Mouse (Mus musculus): ENCODE results near the gene Taf10. TPM values are rescaled to one million over a fixed set of nuclear protein-coding genes. Genes with fewer than 3 reads are reported as not detected.
"Not testable (repeated sequence)": the region's sequence is repeated elsewhere in the genome, so short reads cannot be mapped to it uniquely, and the experiment has no call there.

The Taf10 gene
- polyA plus RNA-seq, 1 experiment from 2014 or later = 141 TPM

- ATAC-seq = peak; percentile 97
- WGBS = under 1% methylated on average over 45 of the region's 62 CpGs
- Histone ChIP-seq H3K4me1 (peaks cover 30% of the 10 kb centered on the region), H3K27ac (peak within 1 kb of the TSS; percentile 70), H3K9me3 (replicated peaks) (no peaks in the 10 kb centered on the region), H3K27me3 (no peaks in the 10 kb centered on the region), H3K4me3 (peak within 1 kb of the TSS; percentile 82), H3K9ac (peak within 1 kb of the TSS; percentile 86), H3K36me3 (ENCODE audit: poor library complexity, severe bottlenecking) (peaks cover 52% of the 10 kb centered on the region), H3K4me2 (peak within 1 kb of the TSS; percentile 95)
Measured at GRCm38 (mm10) chr7:105736264-105736901, 7.8 kb downstream of the Taf10 start, which contains the start of gene Ilk. TSS of gene Ilk (plus strand) at chr7:105736592.

- Histone ChIP-seq H3K4me3 (peak overlapping the region; percentile 82), H3K4me1 (peaks cover 30% of the 10 kb centered on the region), H3K4me2 (peak overlapping the region; percentile 95), H3K9ac (peak overlapping the region; percentile 86), H3K36me3 (ENCODE audit: poor library complexity, severe bottlenecking) (peaks cover 52% of the 10 kb centered on the region)
- not testable (repeated sequence) for ATAC-seq; H3K27ac ChIP-seq; H3K9me3 ChIP-seq (replicated peaks); H3K27me3 ChIP-seq
- WGBS = 54% methylated on average over 4 of the region's 4 CpGs
Measured at GRCm38 (mm10) chr7:105735464-105735863, 8.7 kb downstream of the Taf10 start.

- Histone ChIP-seq H3K9me3 (replicated peaks) (no peaks in the 10 kb centered on the region), H3K4me3 (no peak overlapping the region), H3K36me3 (ENCODE audit: poor library complexity, severe bottlenecking) (peaks cover 50% of the 10 kb centered on the region), H3K9ac (no peak overlapping the region), H3K27me3 (no peaks in the 10 kb centered on the region), H3K4me1 (peaks cover 30% of the 10 kb centered on the region), H3K27ac (no peak overlapping the region), H3K4me2 (peak overlapping the region; percentile 95; the same call in 1 of the 2 replicates)
- 91% methylated on average over 8 of the region's 8 CpGs for WGBS
- ATAC-seq = no peak
Measured at GRCm38 (mm10) chr7:105734826-105735225, 9.3 kb downstream of the Taf10 start.

GRCm38 (mm10) chr7:105733836-105734235 is 10.3 kb downstream of the Taf10 start:
- 94% methylated on average over 11 of the region's 11 CpGs for WGBS

GRCm38 (mm10) chr7:105728701-105729428 is 15.3 kb downstream of the Taf10 start:
- ATAC-seq = peak; percentile 70
- H3K4me3 ChIP-seq = no peak overlapping the region
- H3K27me3 ChIP-seq = no peaks in the 10 kb centered on the region
- peaks cover 17% of the 10 kb centered on the region; the same call in 1 of the 2 replicates for H3K4me1 ChIP-seq
- peak overlapping the region; percentile 73 for H3K27ac ChIP-seq
- 28% methylated on average over 6 of the region's 6 CpGs for WGBS
- H3K36me3 ChIP-seq (ENCODE audit: poor library complexity, severe bottlenecking) = peaks cover 44% of the 10 kb centered on the region
- no peak overlapping the region for H3K4me2 ChIP-seq
- no peaks in the 10 kb centered on the region for H3K9me3 ChIP-seq (replicated peaks)
- H3K9ac ChIP-seq = peak overlapping the region; percentile 22

More at GRCm38 (mm10) chr7:105733836-105734235, 10.3 kb downstream of the Taf10 start:
- Histone ChIP-seq H3K4me2 (no peak overlapping the region), H3K4me3 (no peak overlapping the region), H3K9ac (no peak overlapping the region), H3K36me3 (ENCODE audit: poor library complexity, severe bottlenecking) (peaks cover 54% of the 10 kb centered on the region), H3K9me3 (replicated peaks) (no peaks in the 10 kb centered on the region), H3K27me3 (no peaks in the 10 kb centered on the region), H3K4me1 (peaks cover 36% of the 10 kb centered on the region), H3K27ac (no peak overlapping the region)
- no peak for ATAC-seq

GRCm38 (mm10) chr7:105726980-105727325 is 17.2 kb downstream of the Taf10 start:
- H3K9ac ChIP-seq = no peak overlapping the region
- H3K4me2 ChIP-seq = no peak overlapping the region
- H3K27ac ChIP-seq = no peak overlapping the region
- WGBS = 91% methylated on average over 4 of the region's 4 CpGs
- peaks cover 24% of the 10 kb centered on the region for H3K36me3 ChIP-seq (ENCODE audit: poor library complexity, severe bottlenecking)
- no peak overlapping the region for H3K4me3 ChIP-seq
- no peak for ATAC-seq
- peaks cover 17% of the 10 kb centered on the region; the same call in 1 of the 2 replicates for H3K4me1 ChIP-seq
- H3K27me3 ChIP-seq = no peaks in the 10 kb centered on the region
- no peaks in the 10 kb centered on the region for H3K9me3 ChIP-seq (replicated peaks)

- Histone ChIP-seq H3K27me3 (no peaks in the 10 kb centered on the region), H3K27ac (no peak overlapping the region; the same call in 1 of the 2 replicates), H3K9ac (no peak overlapping the region), H3K36me3 (ENCODE audit: poor library complexity, severe bottlenecking) (peaks cover 19% of the 10 kb centered on the region), H3K4me3 (no peak overlapping the region), H3K4me1 (peaks cover 17% of the 10 kb centered on the region; the same call in 1 of the 2 replicates), H3K4me2 (no peak overlapping the region), H3K9me3 (replicated peaks) (no peaks in the 10 kb centered on the region)
- 78% methylated on average over 4 of the region's 4 CpGs for WGBS
- ATAC-seq = peak; percentile 84
Measured at GRCm38 (mm10) chr7:105726144-105726979, 17.8 kb downstream of the Taf10 start.

GRCm38 (mm10) chr7:105721916-105722315 is 22.2 kb downstream of the Taf10 start:
- Histone ChIP-seq H3K4me2 (no peak overlapping the region), H3K4me1 (no peaks in the 10 kb centered on the region), H3K27me3 (no peaks in the 10 kb centered on the region), H3K4me3 (no peak overlapping the region), H3K9me3 (replicated peaks) (no peaks in the 10 kb centered on the region), H3K9ac (no peak overlapping the region), H3K36me3 (ENCODE audit: poor library complexity, severe bottlenecking) (no peaks in the 10 kb centered on the region), H3K27ac (no peak overlapping the region)
- no peak for ATAC-seq
- WGBS = 80% methylated on average over 2 of the region's 2 CpGs

- no peaks in the 10 kb centered on the region for H3K4me1 ChIP-seq
- 65% methylated on average over 3 of the region's 3 CpGs for WGBS
- no peaks in the 10 kb centered on the region for H3K27me3 ChIP-seq
- ATAC-seq = no peak
- no peak overlapping the region for H3K4me3 ChIP-seq
- no peaks in the 10 kb centered on the region for H3K36me3 ChIP-seq (ENCODE audit: poor library complexity, severe bottlenecking)
- no peak overlapping the region for H3K27ac ChIP-seq
- no peaks in the 10 kb centered on the region for H3K9me3 ChIP-seq (replicated peaks)
- H3K9ac ChIP-seq = no peak overlapping the region
- no peak overlapping the region for H3K4me2 ChIP-seq
Measured at GRCm38 (mm10) chr7:105715366-105715765, 28.8 kb downstream of the Taf10 start.

- no peak for ATAC-seq
- Histone ChIP-seq H3K4me2 (no peak overlapping the region), H3K27ac (no peak overlapping the region), H3K4me3 (no peak overlapping the region), H3K27me3 (no peaks in the 10 kb centered on the region), H3K9ac (no peak overlapping the region), H3K36me3 (ENCODE audit: poor library complexity, severe bottlenecking) (no peaks in the 10 kb centered on the region), H3K4me1 (no peaks in the 10 kb centered on the region), H3K9me3 (replicated peaks) (no peaks in the 10 kb centered on the region)
- WGBS = 91% methylated on average over 5 of the region's 5 CpGs
Measured at GRCm38 (mm10) chr7:105708733-105709132, 35.4 kb downstream of the Taf10 start.

GRCm38 (mm10) chr7:105703816-105704215 is 40.3 kb downstream of the Taf10 start:
- no peaks in the 10 kb centered on the region for H3K36me3 ChIP-seq (ENCODE audit: poor library complexity, severe bottlenecking)
- H3K27me3 ChIP-seq = no peaks in the 10 kb centered on the region
- H3K4me1 ChIP-seq = no peaks in the 10 kb centered on the region
- H3K9me3 ChIP-seq (replicated peaks) = no peaks in the 10 kb centered on the region
- WGBS = 84% methylated on average over 4 of the region's 4 CpGs
- H3K4me2 ChIP-seq = no peak overlapping the region
- no peak overlapping the region for H3K4me3 ChIP-seq
- ATAC-seq = no peak
- no peak overlapping the region for H3K27ac ChIP-seq
- no peak overlapping the region for H3K9ac ChIP-seq

GRCm38 (mm10) chr7:105703184-105703583 is 41.0 kb downstream of the Taf10 start:
- WGBS = 86% methylated on average over 16 of the region's 16 CpGs
- no peak overlapping the region for H3K27ac ChIP-seq

More at GRCm38 (mm10) chr7:105703184-105703583, 41.0 kb downstream of the Taf10 start:
- no peak overlapping the region for H3K4me2 ChIP-seq
- H3K27me3 ChIP-seq = no peaks in the 10 kb centered on the region
- H3K4me1 ChIP-seq = no peaks in the 10 kb centered on the region
- no peaks in the 10 kb centered on the region for H3K36me3 ChIP-seq (ENCODE audit: poor library complexity, severe bottlenecking)
- ATAC-seq = no peak
- H3K9ac ChIP-seq = no peak overlapping the region
- H3K4me3 ChIP-seq = no peak overlapping the region
- H3K9me3 ChIP-seq (replicated peaks) = no peaks in the 10 kb centered on the region

Measured in forebrain, embryonic 13.5 days (tissue).